Comparison of ENCODE assay signal across 8 mouse cellular contexts in genomic region chr7:4145552-4146190, GRCm38 (mm10). TPM values are rescaled to one million over a fixed set of nuclear protein-coding genes. Genes with fewer than 3 reads are reported as not detected.
DNase-seq lines count a peak whose midpoint lies in the region; ATAC-seq and TF ChIP-seq lines count a peak whose summit lies in the region.
"Had no signal": no experiment of that assay in that cellular context is flagged by ENCODE, and none has a peak within 500 bp of the region (broad histone marks: within the 10 kb centered on the region; RNA-seq: fewer than 3 reads in every experiment).

No protein-coding gene starts in this region.

- no peak overlapping the region for H3K27ac ChIP-seq in ES-E14 (ENCODE audit: insufficient read depth, low read depth, low read length, poor library complexity, severe bottlenecking)
- H3K27ac ChIP-seq in liver, postnatal 0 days (ENCODE audit: low read depth) = no peak overlapping the region

- no peak overlapping the region for H3K9ac ChIP-seq in ES-E14 (ENCODE audit: insufficient read depth, low read depth, low read length, poor library complexity, severe bottlenecking)
- no peak overlapping the region for H3K9ac ChIP-seq in liver, postnatal 0 days (replicated peaks)

- no peaks in the 10 kb centered on the region for H3K27me3 ChIP-seq in liver, postnatal 0 days (ENCODE audit: insufficient read depth, low read length)
- no peaks in the 10 kb centered on the region for H3K27me3 ChIP-seq in splenic B cell, adult 2 months (ENCODE audit: control insufficient read depth, insufficient read depth, low read length, poor library complexity, severe bottlenecking)
- H3K27me3 ChIP-seq: megakaryocyte, embryonic 14.5 days had no signal

- 72% methylated on average over 6 of the region's 6 CpGs for WGBS in liver, postnatal 0 days (ENCODE audit: insufficient replicate concordance)

- no peak overlapping the region for H3K4me2 ChIP-seq in liver, postnatal 0 days (ENCODE audit: low read depth, low read length)

- H3K4me3 ChIP-seq in ES-E14 (ENCODE audit: insufficient read depth in 1 of 2, low read depth in 1 of 2, low read length in 2 of 2, poor library complexity in 1 of 2, severe bottlenecking in 1 of 2) = no peak overlapping the region
- no peak overlapping the region for H3K4me3 ChIP-seq in liver, postnatal 0 days (ENCODE audit: low read depth, low read length)
- H3K4me3 ChIP-seq: megakaryocyte, embryonic 14.5 days had no signal

- DNase-seq in layer of hippocampus, postnatal 10 days (ENCODE audit: low spot score in 2 of 2) = peak; percentile 58 to 63
- DNase-seq in layer of hippocampus, postnatal 14 days (ENCODE audit: low spot score in 2 of 2) = no peak
- no peak for DNase-seq in ES-E14 (ENCODE audit: low read depth, low spot score)
- DNase-seq in adrenal gland, adult 8-10 months = peak; percentile 77
- DNase-seq in forelimb bud, embryonic 11.5 days (ENCODE audit: low read depth, low spot score) = peak; percentile 48
- peak; percentile 58 for DNase-seq in liver, postnatal 0 days
- peak; percentile 75 for DNase-seq in splenic B cell, adult 2 months (ENCODE audit: low read depth, low spot score)

- TF ChIP-seq EP300 in liver, postnatal 0 days (IDR thresholded peaks at IDR 0.05; ENCODE audit: low read depth) = no peak

- peak; percentile 90 for TF ChIP-seq CTCF in liver, postnatal 0 days (IDR thresholded peaks at IDR 0.05; ENCODE audit: low read depth)

- ATAC-seq in liver, postnatal 0 days = no peak

- H3K9me3 ChIP-seq in ES-E14 (ENCODE audit: control insufficient read depth, insufficient read depth, low read depth, low read length) = no peaks in the 10 kb centered on the region
- H3K9me3 ChIP-seq in liver, postnatal 0 days (ENCODE audit: low read length) = no peaks in the 10 kb centered on the region
- H3K9me3 ChIP-seq: megakaryocyte, embryonic 14.5 days had no signal

- in situ Hi-C loops in ES-E14 (cut with MboI; ENCODE audit: low sequenced_read_pairs in 2 of 2, unreplicated experiment in 2 of 2) = loop anchor here in 1 of 2 experiments (25.0 kb wide), 1 partner anchor 292 kb away; the partner anchor contains the start of gene Rdh13

- H3K4me1 ChIP-seq in ES-E14 (ENCODE audit: control insufficient read depth in 2 of 2, insufficient read depth in 2 of 2, low read length in 2 of 2, poor library complexity in 1 of 2) = peaks cover 3 to 14% of the 10 kb centered on the region in 2 experiments; a peak in 2 of 4 replicates
- H3K4me1 ChIP-seq in liver, postnatal 0 days (ENCODE audit: insufficient read depth) = peaks cover 17% of the 10 kb centered on the region

- H3K36me3 ChIP-seq in ES-E14 (ENCODE audit: control insufficient read depth, insufficient read depth, low read length, poor library complexity, severe bottlenecking) = peaks cover 68% of the 10 kb centered on the region
- peaks cover 72% of the 10 kb centered on the region for H3K36me3 ChIP-seq in liver, postnatal 0 days (replicated peaks; ENCODE audit: insufficient read depth, low read length)
- peaks cover 46% of the 10 kb centered on the region for H3K36me3 ChIP-seq in splenic B cell, adult 2 months (ENCODE audit: control insufficient read depth, insufficient read depth, low read length, poor library complexity, severe bottlenecking)

TF ChIP-seq in ES-E14, 5 proteins besides CTCF, POLR2A, EP300 and RAD21:
- peak; percentile 43; the same call in 1 of the 2 replicates for TF ChIP-seq ZC3H11A (IDR thresholded peaks at IDR 0.05; ENCODE audit: borderline replicate concordance, low read depth, low read length)
- no peak for TF ChIP-seq ZNF384 (IDR thresholded peaks at IDR 0.05; ENCODE audit: low read depth, low read length)

RNA-seq across cellular contexts. Expression of gene Leng9, which starts 4.5 kb away (rescaled TPM):
- 1 to 10 TPM; 4.2 to 5.0 TPM for total RNA-seq in layer of hippocampus, postnatal 10 days (2021)
- total RNA-seq in layer of hippocampus, postnatal 14 days (2021) = 1 to 10 TPM; 5.2 to 6.2 TPM
- 0.79 and 1.0 TPM in 2 replicates for total RNA-seq in ES-E14 (2012; rRNA removed)
- total RNA-seq in adrenal gland, adult 8-10 months (2022) = 10 to 100 TPM in 3 of 4 experiments, 1 to 10 TPM in 1; 9.7 to 13.0 (median 11.5) TPM
- 2.8 TPM in 2 replicates for polyA plus RNA-seq in liver, postnatal 0 days (2015; fragmentation: Nextera tagmentation; extraction: Ambion mirVana)

RNA-seq across cellular contexts. Expression of gene Leng8, which starts 8.8 kb away (rescaled TPM):
- total RNA-seq in layer of hippocampus, postnatal 10 days (2021) = 100 to 1,000 TPM; 164 to 177 TPM
- total RNA-seq in layer of hippocampus, postnatal 14 days (2021) = 100 to 1,000 TPM; 157 to 196 TPM
- 77.2 and 115 TPM in 2 replicates for total RNA-seq in ES-E14 (2012; rRNA removed)
- total RNA-seq in adrenal gland, adult 8-10 months (2022) = 100 to 1,000 TPM in 3 of 4 experiments, 10 to 100 TPM in 1; 83.9 to 238 (median 155) TPM
- polyA plus RNA-seq in liver, postnatal 0 days (2015; fragmentation: Nextera tagmentation; extraction: Ambion mirVana) = 9.1 and 9.7 TPM in 2 replicates

RNA-seq across cellular contexts. Expression of gene Cdc42ep5, which starts 19.0 kb away (rescaled TPM):
- total RNA-seq in layer of hippocampus, postnatal 10 days (2021) = 1 to 10 TPM; 1.7 to 2.6 TPM
- 1 to 10 TPM; 1.1 to 1.4 TPM for total RNA-seq in layer of hippocampus, postnatal 14 days (2021)
- total RNA-seq in ES-E14 (2012; rRNA removed) = 13.3 and 17.2 TPM in 2 replicates
- 10 to 100 TPM; 26.9 to 41.0 (median 37.1) TPM for total RNA-seq in adrenal gland, adult 8-10 months (2022)
- 8.2 and 12.1 TPM in 2 replicates for polyA plus RNA-seq in liver, postnatal 0 days (2015; fragmentation: Nextera tagmentation; extraction: Ambion mirVana)

RNA-seq across cellular contexts. Expression of gene Ttyh1, which starts 26.5 kb away (rescaled TPM):
- 100 to 1,000 TPM; 610 to 702 TPM for total RNA-seq in layer of hippocampus, postnatal 10 days (2021)
- total RNA-seq in layer of hippocampus, postnatal 14 days (2021) = 100 to 1,000 TPM; 671 to 757 TPM
- 11.9 and 21.0 TPM in 2 replicates for total RNA-seq in ES-E14 (2012; rRNA removed)
- 1 to 10 TPM in 3 of 4 experiments, under 1 TPM in 1; 0.80 to 2.0 (median 1.6) TPM for total RNA-seq in adrenal gland, adult 8-10 months (2022)
- polyA plus RNA-seq in liver, postnatal 0 days (2015; fragmentation: Nextera tagmentation; extraction: Ambion mirVana) = 1.9 and 3.2 TPM in 2 replicates

Comparison
In these comparisons a context has a peak if more than half of its experiments do, and no peak if none do; other contexts are left out.
1. DNase-seq: peak in layer of hippocampus, postnatal 10 days (2 of 2), adrenal gland, adult 8-10 months (single experiment), forelimb bud, embryonic 11.5 days (single experiment), liver, postnatal 0 days (single experiment) and splenic B cell, adult 2 months (single experiment); none in layer of hippocampus, postnatal 14 days (0 of 2) and ES-E14 (single experiment).